Mouse (Mus musculus) left cerebral cortex, adult 6 months (tissue): ENCODE measurements around the gene Olfr625-ps1. TPM values are rescaled to one million over a fixed set of nuclear protein-coding genes. Genes with fewer than 3 reads are reported as not detected.

Experiments used
- long read RNA-seq, 2 experiments: library from polyadenylated mRNA; unstranded; transcript quantifications; one replicate each; pipeline ENCODE4 v2.0.0; 2019 to 2020
- polyA plus RNA-seq: library from polyadenylated mRNA; unstranded; fragments of <200 nt; fragmentation: Nextera tagmentation; gene quantifications from 2 replicates; pipeline ENCODE4 v1.2.3, GENCODE M21; 2021

Gene Olfr625-ps1
- polyA plus RNA-seq, result not detected in 2 replicates
- long read RNA-seq, experiment 1, result 0 reads
- long read RNA-seq, experiment 2, result 0 reads

DNA sequence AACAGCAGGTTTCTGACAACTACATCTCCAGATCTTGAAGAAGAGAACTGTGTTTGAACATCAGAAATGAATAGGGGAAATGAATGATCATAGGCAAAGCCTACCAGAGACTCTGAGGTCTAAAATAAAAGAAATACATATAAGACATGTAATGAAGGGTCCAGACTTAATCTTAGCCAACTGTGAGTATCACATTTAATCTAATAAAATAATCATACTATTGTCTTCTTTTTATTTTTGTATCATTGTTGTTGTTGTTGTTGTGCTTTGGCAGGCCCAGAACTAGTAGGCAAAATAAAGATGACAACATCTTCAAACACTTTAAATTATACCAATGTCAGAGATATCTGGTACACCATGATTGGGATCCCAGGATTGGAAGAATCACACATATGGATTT lies at the start of gene Olfr625-ps1:
TSS of gene Olfr625-ps1 (plus strand) at position 301 of the 400 bp plus-strand sequence.

DNA sequence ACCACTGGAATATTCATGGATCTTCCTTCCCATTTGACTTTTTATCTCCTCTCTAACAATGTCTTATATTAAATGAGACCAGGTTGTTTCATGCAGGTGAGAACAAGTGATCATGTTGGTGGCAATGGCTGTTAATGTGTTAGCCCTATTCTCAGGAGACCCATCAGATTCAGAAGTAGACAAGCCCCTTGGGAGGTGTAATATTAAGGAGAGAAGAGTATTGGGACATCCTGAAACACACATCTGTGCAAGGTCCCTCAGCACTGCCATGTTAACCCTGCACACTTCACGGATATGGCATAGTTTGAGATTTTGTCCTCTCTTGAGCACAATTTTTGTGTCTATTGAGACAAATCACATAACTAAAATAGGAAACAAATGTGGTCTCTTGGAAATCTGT lies 39.9 kb upstream of the Olfr625-ps1 start, which contains the start of gene Olfr622:
TSS of gene Olfr622 (minus strand) at position 101 of the 400 bp plus-strand sequence.

GRCm38 (mm10) chr7:103663598-103663997 lies 18.9 kb upstream of the Olfr625-ps1 start, which contains the start of gene Olfr623:
Gene Olfr623 (minus strand): TSS chr7:103663698.

DNA sequence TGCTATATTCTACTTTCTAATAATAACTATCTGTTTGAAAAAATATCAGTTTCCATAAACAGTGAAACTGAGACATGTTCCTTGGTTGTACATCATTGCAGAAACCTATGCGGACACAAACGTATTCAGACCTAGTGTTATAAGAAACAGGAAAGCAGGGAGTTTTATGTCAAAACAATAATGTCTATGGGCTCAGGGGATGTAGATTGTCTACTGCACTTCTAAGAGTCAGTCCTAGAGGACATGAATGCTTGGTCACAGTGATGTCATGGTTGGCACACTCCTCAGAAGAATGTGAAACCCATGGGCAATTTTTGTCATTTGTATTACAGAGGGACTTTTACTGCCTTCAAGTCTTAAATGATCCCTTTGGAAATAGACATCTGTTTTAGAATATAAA lies 11.4 kb upstream of the Olfr625-ps1 start, which contains the start of gene Olfr624:
TSS of gene Olfr624 (minus strand) at position 101 of the 400 bp plus-strand sequence.

DNA sequence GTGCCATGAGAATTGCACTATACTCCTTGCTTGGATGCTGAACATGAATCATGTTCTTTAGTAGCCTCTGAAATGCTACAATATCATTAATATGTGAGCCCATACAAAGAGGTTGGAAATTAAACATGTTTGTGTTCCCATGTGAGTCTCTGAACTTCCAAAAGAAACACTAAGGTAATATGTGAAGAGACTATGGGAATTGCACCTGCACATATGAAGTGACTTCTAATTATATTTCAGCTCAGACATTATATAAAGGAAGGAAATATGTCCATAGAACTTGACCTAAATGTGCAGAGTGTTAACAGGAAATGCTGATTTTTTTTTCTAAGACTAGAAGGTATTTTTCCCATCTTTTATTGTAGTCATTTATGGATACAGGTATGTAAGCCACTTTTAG lies 31.9 kb downstream of the Olfr625-ps1 start, which contains the start of gene Olfr243:
TSS of gene Olfr243 (plus strand) at position 301 of the 400 bp plus-strand sequence.

GRCm38 (mm10) chr7:103730074-103730473 lies 47.6 kb downstream of the Olfr625-ps1 start, which contains the start of gene Olfr628:
Gene Olfr628 (plus strand): TSS chr7:103730374.

Other genes with a start within 250 kb of the Olfr625-ps1 start
- gene Olfr605, start 237.3 kb upstream of the Olfr625-ps1 start, polyA plus RNA-seq, result not detected in 2 replicates
- gene Olfr606, start 233.7 kb upstream of the Olfr625-ps1 start, polyA plus RNA-seq, result not detected in 2 replicates
- gene Olfr607, start 218.6 kb upstream of the Olfr625-ps1 start, polyA plus RNA-seq, result not detected in 2 replicates
- gene Olfr608, start 212.8 kb upstream of the Olfr625-ps1 start, polyA plus RNA-seq, result not detected in 2 replicates
- not detected in 2 replicates for gene Olfr609, start 184.7 kb upstream of the Olfr625-ps1 start, polyA plus RNA-seq
- not detected in 2 replicates for gene Olfr610, start 170.6 kb upstream of the Olfr625-ps1 start, polyA plus RNA-seq
- not detected in 2 replicates for gene Olfr611, start 161.9 kb upstream of the Olfr625-ps1 start, polyA plus RNA-seq
- not detected in 2 replicates for gene Olfr612, start 140.0 kb upstream of the Olfr625-ps1 start, polyA plus RNA-seq
- gene Olfr613, start 134.6 kb upstream of the Olfr625-ps1 start, polyA plus RNA-seq, result not detected in 2 replicates
- gene Olfr615, start 126.6 kb upstream of the Olfr625-ps1 start, polyA plus RNA-seq, result not detected in 2 replicates
- gene Olfr616, start 113.6 kb upstream of the Olfr625-ps1 start, polyA plus RNA-seq, result not detected in 2 replicates
- not detected in 2 replicates for gene Olfr617, start 109.7 kb upstream of the Olfr625-ps1 start, polyA plus RNA-seq
- not detected in 2 replicates for gene Olfr618, start 92.6 kb upstream of the Olfr625-ps1 start, polyA plus RNA-seq
- not detected in 2 replicates for gene Olfr619, start 82.1 kb upstream of the Olfr625-ps1 start, polyA plus RNA-seq
- gene Olfr620, start 70.2 kb upstream of the Olfr625-ps1 start, polyA plus RNA-seq, result not detected in 2 replicates
- not detected in 2 replicates for gene Olfr622, start 40.0 kb upstream of the Olfr625-ps1 start, polyA plus RNA-seq
- gene Olfr623, start 19.0 kb upstream of the Olfr625-ps1 start, polyA plus RNA-seq, result not detected in 2 replicates
- gene Olfr624, start 11.5 kb upstream of the Olfr625-ps1 start, polyA plus RNA-seq, result 0.01 TPM in 1 of 2 replicates, not detected in the other
- gene Olfr243, start 32.0 kb downstream of the Olfr625-ps1 start, polyA plus RNA-seq, result not detected in 2 replicates
- not detected in 2 replicates for gene Olfr628, start 47.7 kb downstream of the Olfr625-ps1 start, polyA plus RNA-seq
- not detected in 2 replicates for gene Olfr629, start 62.2 kb downstream of the Olfr625-ps1 start, polyA plus RNA-seq
- not detected in 2 replicates for gene Olfr630, start 74.6 kb downstream of the Olfr625-ps1 start, polyA plus RNA-seq
- gene Olfr69, start 88.9 kb downstream of the Olfr625-ps1 start, polyA plus RNA-seq, result not detected in 2 replicates
- gene Olfr68, start 97.0 kb downstream of the Olfr625-ps1 start, polyA plus RNA-seq, result not detected in 2 replicates
- gene Olfr67, start 109.1 kb downstream of the Olfr625-ps1 start, polyA plus RNA-seq, result not detected in 2 replicates
- 3.2 and 6.0 TPM in 2 replicates for gene Hbb-bt, start 131.3 kb downstream of the Olfr625-ps1 start, polyA plus RNA-seq
- 18.9 and 25.8 TPM in 2 replicates for gene Hbb-bs, start 145.4 kb downstream of the Olfr625-ps1 start, polyA plus RNA-seq
- not detected in 2 replicates for gene Hbb-bh2, start 157.8 kb downstream of the Olfr625-ps1 start, polyA plus RNA-seq
- gene Hbb-bh1, start 160.4 kb downstream of the Olfr625-ps1 start, polyA plus RNA-seq, result not detected in 2 replicates
- 0.20 TPM in 1 of 2 replicates, not detected in the other for gene Hbb-y, start 170.5 kb downstream of the Olfr625-ps1 start, polyA plus RNA-seq
- not detected in 2 replicates for gene Olfr66, start 203.5 kb downstream of the Olfr625-ps1 start, polyA plus RNA-seq
- not detected in 2 replicates for gene Olfr64, start 211.8 kb downstream of the Olfr625-ps1 start, polyA plus RNA-seq
- not detected in 2 replicates for gene Olfr65, start 220.8 kb downstream of the Olfr625-ps1 start, polyA plus RNA-seq
- not detected in 2 replicates for gene Olfr631, start 246.1 kb downstream of the Olfr625-ps1 start, polyA plus RNA-seq